Mouse (Mus musculus): ENCODE results near the gene Vwa5b1. TPM values are rescaled to one million over a fixed set of nuclear protein-coding genes. Genes with fewer than 3 reads are reported as not detected.

Gene Vwa5b1
- total RNA-seq (2021) = not detected
- long read RNA-seq, experiment 1 = 0 reads
- long read RNA-seq, experiment 2 = 0 reads

DNA sequence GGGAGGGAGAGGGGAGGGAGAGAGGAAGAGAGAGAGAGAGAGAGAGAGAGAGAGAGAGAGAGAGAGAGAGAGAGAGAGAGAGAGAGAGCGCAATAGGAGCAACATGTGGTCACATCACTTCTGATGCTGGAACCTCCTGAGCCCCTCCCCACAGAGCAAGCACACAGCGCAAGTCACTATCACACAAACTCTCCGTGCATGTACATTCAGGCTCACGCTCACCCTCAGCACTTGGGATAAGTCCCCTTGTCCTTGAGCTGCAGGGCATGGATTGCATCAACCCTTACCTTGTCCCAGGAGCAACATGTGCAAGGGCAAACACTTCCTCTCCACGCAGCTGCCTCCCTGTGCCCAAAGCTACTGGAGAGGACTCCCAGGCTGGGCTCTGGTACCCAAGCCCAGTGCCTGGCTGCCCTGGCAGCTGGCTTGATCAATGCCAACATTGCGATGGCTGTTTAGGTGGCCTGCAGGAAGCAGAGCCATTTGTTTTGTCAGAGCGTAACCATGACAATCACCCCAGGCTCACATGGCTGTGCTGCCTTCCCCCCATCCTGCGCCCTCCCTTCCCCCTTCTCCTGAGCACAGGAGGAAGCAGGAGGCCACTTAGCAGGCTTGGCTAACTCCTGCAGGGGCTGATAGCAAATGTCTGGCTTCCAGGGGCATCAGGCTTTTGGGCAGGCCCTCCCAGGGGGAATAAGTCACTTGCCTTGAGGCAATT is at the start of gene Vwa5b1:
Gene Vwa5b1, minus strand, starts transcription at position 457 of the 718 bp plus-strand sequence.
- no peak for DNase-seq (ENCODE audit: low spot score)

DNA sequence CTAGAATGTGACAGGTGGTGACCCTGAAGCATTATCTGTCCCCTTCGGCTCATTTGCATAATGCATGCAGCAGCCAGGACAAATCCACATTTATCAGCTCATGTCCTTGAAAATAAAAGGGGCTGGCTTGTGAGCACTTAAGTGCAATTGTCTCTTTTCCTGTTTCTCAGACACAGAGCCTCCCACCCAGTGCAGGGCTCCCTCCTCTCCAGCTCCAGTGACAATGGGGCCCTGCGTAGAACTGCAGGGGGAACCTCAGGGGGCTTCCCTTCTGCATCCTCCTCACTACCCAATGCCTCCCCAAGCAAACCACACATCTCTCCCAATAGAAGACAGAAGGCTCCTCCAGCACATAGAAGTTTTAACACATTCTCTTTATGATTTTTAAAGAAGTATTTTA is 47.1 kb upstream of the Vwa5b1 start:
- DNase-seq (ENCODE audit: low spot score) = no peak

DNA sequence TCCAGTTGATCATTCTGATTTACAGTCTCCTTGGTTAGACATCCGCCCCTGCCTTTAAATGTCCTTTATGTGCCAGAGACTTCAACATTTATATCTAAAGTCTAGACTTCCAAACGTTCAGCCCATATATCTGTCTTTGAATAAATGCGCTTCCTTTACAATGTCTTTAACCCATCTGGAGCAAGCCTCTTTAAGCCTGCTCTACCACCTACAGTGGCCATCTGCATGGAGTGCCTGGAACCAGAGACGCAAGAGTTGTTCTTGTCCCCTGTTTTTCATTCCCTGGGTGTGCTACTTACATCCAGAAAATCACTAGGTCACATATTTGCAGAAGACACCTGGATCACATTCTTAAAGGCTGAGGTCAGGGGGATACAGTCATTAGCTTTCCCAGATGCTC is 44.4 kb upstream of the Vwa5b1 start:
- no peak for DNase-seq (ENCODE audit: low spot score)

DNA sequence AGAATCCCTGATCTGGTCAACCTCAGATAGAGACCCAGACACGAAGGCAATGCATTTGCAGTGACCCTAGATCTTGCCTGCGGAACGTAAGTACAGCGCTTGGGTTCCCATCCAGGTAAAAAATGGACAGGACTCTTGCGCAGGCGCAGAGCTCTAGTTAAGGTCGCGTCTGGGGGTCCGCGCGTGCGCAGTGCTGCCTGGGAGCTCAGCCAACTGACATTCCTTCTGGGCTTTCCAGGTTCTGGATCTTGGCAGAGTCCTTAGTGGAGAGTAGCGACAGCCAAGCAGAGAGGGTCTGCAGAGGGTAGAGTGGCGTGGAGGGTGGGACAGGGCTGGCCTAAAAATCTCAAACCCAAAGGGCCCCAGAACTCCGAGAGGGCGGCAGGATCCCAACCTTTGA is 41.9 kb upstream of the Vwa5b1 start:
- DNase-seq (ENCODE audit: low spot score) = no peak

DNA sequence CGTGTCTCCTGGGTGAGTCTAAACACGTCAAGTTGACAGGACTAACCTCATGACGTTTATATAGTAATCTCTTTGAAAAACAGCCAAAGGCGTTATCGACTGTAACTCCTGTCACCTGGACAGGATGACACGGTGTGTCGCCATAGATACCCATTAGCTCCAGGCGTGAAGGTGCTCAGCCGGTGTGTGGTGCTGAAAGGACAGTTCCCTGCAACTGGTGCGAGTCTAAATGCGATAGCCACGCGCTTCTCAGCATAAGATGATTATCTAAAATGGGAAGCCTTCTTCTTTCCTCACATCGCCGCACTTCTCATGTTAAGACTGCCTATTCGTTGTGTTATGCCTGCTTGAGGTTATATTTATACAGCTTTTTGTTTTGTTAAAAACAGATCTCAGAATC is 40.8 kb upstream of the Vwa5b1 start:
- no peak for DNase-seq (ENCODE audit: low spot score)

DNA sequence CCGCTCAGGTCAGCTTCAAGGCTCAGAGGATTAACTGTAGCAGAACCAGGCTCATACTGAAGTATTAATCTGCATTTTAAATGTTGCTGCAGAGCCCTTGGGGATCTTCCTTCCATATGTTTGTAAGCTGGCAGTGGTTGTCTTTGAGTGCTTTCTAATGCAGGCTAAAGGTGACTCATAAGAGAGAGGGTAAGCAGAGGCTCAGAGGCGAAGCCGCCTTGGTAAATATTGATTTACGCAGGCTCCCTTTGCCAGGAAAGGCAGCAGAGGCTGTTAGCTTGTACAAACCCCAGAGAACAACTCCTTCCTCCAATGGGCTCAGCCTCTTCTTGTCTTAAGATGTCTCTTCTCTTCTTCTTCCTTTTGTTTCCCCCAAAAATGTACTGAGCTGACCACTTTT is 36.5 kb upstream of the Vwa5b1 start:
- no peak for DNase-seq (ENCODE audit: low spot score)

DNA sequence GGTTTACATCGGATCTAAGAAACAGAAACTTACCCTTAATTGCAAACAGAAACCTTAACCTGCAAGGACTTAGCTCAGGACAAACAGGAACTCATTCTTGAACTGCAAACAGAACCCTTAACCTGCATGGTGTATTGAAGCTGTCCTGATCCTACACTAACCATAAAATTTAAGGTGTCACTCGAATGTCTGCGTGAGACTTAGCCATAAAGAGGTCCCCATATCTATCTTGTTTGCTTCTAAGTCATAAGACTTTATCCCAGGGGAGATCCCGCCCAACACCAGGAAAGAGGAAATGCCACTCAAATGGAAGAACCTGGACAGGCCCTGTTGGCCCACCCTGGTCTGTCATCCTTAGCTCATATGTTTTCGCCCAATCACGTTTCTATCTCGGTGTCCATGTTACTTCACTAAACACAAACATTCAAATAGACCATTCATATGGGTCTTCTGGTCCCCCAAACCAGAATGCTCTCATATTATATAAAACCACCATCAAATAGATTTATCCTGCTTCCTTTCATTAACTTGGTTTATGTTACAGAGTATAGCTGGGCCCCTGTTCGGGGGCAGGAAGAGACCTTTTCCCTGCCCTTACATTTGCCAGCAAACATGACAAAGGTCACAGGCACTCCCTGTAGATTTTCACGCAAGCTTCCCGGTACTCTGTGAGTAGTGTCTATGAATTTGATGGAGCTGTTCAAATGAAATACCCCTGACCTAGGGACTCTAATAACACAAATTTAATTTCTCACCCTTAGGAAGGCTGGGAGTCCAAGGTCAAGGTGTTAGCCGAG is 34.6 kb upstream of the Vwa5b1 start:
- no peak for DNase-seq (ENCODE audit: low spot score)

DNA sequence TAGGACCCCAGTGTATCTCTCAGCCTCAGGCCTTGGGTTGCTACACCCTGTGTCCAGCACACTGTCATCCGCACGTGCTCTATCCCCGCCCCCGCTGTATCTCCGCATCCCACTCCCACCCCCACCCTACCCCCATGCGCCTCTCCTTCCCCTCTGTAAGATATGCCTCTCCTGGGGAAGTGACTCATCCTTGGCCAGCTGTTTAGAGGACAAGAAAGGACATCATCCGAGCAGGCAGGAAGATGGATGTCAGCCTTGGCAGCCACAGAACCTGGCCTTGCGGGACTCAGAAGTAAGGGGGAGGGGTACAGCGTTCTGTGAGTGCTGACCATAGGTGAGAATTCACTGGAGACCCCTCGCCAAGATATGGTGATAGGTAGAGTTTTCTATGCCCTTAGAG is 30.8 kb upstream of the Vwa5b1 start:
- DNase-seq (ENCODE audit: low spot score) = no peak

DNA sequence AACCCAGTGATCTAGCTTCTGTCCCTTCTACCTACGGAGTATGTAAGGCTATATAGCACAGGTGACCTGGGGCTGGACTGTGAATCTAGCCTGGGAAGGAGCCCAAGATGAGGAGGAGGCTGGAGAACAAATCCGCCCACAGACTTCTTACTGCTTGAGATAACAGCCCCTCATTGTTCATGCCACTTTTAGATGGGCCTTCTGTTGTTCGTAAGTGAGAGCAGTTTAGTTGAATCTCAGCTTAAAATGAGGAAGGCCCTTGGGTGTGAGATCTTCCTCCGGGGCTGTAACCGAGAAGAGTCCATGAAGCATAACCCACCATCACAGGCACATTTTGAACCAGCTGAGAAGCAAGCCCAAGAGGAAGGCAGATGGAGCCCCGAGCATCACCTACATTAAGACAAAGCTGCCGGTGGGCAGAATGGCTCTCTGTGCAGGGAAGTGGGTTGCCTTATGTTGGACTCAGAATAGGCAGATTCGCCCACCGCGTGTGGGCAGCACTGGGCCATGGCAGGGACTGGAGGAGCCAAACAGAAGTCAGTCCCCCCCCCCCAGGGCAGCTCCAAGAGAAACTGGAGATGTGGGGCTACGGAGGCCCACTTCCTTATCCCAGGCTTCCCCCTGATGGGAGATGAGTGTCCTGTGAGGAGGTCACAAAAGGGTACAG is 24.4 kb upstream of the Vwa5b1 start:
- no peak for DNase-seq (ENCODE audit: low spot score)

DNA sequence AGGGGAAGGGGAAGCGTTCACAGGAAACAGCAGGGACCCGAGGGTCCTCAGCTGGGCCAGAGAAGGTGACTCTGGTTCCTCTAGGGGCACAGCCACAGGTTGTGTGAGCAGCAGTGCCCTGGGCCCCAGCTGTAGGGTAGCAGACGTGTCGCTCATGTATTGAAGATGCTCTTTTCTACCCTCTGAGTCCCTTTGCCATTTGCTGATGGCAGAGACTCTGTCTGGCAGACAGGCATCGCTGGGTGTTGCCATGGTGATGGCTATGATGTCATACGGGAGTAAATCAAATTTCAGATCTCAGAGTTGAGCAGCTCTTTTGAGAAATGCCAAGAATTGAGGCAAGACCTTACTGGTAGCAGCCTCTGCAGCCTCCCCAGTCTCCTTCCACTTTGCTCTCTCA is 17.4 kb upstream of the Vwa5b1 start:
- no peak for DNase-seq (ENCODE audit: low spot score)

DNA sequence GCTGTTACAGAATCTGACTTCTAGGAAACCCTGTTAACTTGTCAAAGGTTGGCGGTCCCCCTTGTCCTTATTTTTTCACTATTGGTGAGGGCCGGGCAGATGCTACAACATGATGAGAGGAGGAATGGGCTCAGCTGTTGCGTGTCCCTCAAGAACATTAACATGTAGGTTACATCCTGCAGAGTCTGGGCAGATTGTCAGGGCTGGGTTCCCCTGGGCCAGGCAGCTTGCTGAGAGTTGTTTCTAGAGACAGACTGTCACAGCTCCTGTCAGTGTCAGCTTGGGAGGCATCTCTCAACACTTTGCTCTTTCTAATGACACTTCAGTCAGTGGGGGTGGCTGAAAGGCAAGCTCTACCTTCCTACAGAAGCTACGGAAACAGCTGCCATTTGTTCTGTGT is 16.2 kb upstream of the Vwa5b1 start:
- DNase-seq (ENCODE audit: low spot score) = no peak

DNA sequence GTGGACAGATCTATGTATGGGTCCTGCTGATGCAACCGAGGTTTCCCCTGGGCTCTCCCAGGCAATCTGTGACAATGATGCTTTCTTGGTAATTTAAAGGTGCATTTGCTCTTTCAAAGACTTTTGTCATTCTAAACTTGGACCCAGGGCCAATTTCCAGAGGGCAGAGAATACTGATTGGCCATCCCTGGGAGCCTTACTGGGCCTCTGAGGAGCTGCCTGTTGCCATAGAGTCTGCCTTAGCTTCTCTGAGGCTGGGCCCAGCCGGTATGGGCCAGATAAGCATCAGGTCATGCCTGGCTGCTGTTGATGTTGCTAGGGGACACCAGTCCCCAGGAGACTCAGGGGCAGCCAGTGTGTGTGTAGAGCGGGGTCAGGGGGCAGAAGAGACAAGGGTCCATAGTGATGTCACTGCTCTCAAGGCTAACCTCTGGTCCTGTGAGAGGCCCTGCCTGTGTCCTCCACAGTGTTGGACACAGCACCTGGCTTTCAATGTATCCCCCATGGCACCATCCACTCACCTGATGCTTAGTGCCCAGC is 12.5 kb upstream of the Vwa5b1 start:
- no peak for DNase-seq (ENCODE audit: low spot score)

DNA sequence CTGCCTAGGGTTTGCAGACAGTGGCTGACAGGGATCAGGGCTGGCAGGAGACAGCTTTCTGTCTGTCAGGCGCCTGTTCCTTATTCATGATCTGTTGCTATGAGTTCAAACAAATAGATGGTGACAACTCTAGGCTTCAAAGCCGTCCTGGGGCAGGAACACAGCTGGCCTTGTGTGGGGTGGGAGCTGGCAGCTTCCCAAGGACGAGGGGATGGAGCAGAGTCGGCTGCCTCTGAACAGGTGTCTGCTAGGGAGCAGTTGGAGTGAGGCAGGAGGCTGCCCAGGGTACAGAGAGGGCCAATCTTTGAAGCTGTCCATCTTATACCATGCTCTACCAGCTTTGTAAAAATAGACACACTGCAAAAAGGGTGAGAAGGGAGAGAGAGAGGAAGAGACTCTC is 6.6 kb upstream of the Vwa5b1 start:
- DNase-seq (ENCODE audit: low spot score) = no peak

DNA sequence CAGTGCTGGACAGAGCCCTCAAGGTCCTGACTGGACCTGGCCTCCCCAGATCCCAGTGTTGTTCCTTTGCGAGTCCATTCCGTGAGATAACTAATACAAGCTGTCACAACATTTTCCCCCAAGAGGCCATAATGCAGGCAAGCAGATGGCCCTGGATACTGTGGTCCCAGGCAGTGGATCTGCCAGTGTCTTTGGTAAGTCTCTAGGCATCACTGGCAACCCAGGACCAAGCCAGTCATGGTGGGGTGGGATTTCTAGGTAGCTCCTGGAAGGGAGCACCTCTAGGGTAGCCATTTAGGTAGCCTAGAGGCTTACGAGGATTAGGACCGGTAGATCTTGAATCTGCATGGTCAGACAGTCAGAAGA is 445 bp upstream of the Vwa5b1 start:
- no peak for DNase-seq (ENCODE audit: low spot score)

DNA sequence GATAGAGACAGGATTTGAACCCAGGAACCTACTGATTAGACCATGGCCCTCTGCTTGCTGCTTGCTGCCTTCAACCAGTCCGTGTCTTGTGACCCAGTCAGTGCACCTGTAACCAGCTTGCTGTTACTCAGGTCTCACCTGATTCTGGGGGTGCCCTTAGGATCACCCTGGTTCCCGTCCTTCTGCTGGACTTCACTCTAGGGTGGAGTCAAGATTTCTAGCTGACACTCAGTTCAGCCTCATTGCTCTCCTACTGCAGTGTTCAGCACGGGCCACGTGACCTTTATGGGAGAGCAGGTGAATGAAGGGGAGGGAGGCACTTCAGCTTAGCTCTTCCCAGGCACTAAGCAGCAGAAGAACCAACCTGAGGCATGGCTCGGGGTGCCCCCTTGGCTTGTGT is 7.4 kb downstream of the Vwa5b1 start:
- DNase-seq (ENCODE audit: low spot score) = no peak

DNA sequence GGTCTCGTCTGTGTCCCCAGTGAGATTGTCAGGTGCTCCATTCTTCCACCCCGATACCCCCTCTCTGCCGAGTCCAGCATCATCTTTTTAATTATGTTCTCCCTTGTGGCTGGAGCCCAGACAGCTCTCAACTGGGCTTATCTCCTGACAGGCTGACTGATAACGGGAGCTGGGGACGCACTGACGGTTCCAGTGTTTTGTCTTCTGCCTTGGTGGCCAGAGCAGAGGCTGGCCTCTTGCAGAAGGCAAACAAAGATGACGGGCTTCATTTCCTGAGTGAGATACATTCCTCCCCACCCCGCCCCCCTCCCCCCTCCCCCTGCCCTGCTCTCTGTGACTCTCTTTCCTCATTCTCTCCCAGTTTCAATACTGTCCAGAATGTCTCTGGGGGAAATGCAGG is 21.2 kb downstream of the Vwa5b1 start:
- no peak for DNase-seq (ENCODE audit: low spot score)

DNA sequence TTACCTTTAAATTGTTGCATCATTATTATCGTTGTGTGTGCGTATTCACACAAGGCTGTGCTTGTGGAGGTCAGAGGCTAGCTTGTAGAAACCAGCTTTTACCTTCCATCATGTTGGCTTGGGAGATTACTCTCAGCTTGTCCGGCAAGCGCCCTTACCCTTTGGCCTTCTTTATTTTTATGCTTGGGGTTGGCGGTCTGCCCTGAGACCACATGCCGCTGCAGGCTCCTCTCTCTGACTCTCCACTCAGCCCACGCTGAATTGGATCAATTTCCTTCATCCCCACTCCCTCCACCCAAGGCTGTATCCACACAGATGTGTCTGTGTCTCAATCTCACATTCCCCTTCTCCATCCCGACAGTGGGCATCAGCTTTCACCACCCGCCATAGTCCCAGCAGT is 33.8 kb downstream of the Vwa5b1 start:
- no peak for DNase-seq (ENCODE audit: low spot score)

DNA sequence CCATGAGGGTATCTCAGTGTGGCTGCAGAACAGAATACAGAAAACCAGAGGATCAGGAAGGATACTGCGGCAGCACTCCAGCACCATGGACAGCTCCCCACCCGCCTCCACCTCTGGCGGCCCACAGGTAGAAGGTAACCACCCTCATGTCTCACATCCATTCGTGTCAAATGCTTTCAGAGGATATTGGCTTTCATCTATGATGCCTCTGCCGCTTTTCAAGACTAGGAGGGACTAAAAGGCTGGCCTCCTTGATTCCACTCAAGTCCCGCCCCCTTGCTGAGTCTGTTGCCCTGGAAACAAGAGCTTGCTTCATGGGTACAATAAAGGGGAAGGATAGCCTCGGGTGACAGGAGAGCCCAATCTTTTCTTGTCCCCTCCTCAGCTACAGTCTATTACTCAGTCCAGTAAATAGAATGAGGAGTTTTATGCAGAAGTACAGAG is 37.8 kb downstream of the Vwa5b1 start:
- DNase-seq (ENCODE audit: low spot score) = no peak

DNA sequence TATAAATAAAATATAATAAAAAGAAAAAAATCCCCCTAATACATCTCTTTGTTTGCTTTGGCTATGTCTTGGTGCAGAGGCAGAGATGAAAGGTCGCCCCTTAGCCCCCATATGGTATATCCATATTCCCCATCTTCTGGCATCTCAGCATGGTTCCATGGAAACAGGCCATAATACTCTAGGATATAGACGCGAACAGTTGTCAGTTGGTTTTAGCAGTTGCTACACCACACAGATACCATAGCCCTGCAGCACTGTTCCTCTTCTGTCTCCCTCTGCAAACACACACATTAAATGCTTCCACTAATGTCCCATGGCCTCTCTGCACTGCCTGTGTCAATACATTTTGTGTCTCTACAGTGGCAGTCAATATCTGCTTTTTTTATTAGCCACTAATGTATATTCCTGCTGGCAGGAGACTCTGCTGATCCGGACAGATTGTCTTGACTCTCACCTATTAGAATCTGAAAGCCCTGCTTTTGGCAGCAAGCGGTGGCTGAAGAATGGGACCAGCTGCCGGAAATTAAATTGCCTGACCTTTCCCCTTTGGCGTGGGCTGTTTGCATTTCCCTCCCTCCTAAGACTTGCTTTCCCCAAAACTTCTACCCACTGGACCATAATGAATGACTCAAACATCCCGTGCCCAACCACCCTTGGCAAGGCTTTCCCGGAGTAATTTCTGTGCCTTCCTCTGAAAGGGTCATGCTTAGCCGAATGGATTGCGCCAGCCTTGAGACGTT is 39.1 kb downstream of the Vwa5b1 start:
- no peak for DNase-seq (ENCODE audit: low spot score)

DNA sequence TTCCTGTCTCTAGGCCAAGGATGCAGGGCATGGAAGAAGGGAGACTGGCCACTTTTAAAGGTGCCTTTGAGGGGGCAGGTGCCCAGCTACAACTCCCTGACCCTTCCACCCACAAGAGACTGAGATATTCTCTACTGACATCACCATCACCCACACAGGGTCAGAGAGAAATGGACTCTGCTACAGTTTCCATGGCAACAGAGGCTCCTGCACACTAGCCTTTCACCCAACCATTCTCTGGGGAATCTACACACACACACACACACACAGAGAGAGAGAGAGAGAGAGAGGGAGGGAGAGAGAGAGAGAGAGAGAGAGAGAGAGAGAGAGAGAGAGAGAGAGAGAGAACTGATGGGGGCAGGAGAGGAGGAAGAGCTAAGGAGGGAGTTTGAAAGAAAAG is 50.7 kb downstream of the Vwa5b1 start:
- DNase-seq (ENCODE audit: low spot score) = no peak

DNA sequence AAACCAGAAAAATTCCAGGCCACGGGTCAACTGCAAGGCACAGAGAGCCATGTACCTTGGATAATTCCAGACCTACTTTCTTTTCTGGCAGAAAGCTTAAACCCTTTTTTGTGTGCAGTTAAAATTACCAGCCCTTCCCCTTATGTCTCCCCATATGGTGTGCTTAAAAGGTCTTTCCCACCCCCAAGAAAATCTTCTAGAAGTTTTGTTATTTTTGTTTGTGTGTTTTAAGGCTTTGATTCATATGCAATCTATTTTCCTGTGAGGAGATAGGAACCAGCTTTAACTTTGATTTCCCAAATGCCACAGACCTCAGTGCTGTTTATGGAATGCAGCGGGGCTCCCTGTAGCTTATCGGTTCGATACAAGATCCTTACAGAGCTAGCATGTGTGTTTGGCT is 53.2 kb downstream of the Vwa5b1 start:
- no peak for DNase-seq (ENCODE audit: low spot score)

DNA sequence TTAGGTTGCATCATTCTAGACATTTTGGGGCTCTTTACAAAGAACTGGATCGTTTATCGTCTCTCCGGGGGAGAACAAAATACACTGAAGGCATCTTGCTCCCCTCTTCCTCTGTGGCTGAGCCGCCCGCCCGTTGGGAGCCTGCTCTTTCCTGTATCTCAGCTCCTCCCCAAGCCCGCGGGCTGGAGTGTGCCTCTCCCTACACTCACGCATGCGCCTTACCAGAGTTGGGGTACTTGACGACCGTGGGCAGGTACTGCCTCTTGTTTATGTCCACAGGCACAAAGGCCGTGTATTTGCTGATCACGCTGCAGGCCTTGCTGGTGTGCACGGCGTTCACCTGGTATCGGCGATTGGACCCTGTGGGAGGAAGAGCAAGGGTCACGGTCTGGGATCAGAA is 57.3 kb downstream of the Vwa5b1 start:
- no peak for DNase-seq (ENCODE audit: low spot score)
